Mouse (Mus musculus) layer of hippocampus, adult 2 months (tissue): Measurements from ENCODE around the gene Utf1. TPM values are rescaled to one million over a fixed set of nuclear protein-coding genes. Genes with fewer than 3 reads are reported as not detected.

Source experiments
- DNase-seq, 2 experiments: peaks; one replicate each; pipeline ENCODE4 v3.0.0; 2022; ENCODE audit warnings: low spot score in 2 of 2
- H3K27ac ChIP-seq: fragments of 200-600 bp; 2 replicates; pipeline ENCODE4 v1.8.1; 2022
- H3K4me3 ChIP-seq: fragments of 200-600 bp; 2 replicates; pipeline ENCODE4 v1.8.1; 2022; ENCODE audit warnings: mild to moderate bottlenecking
- CTCF ChIP-seq: fragments of 200-600 bp; conservative IDR thresholded peaks from 2 replicates; pipeline ENCODE4 v1.8.1; 2022; ENCODE audit warnings: antibody characterized with exemption, mild to moderate bottlenecking, moderate library complexity
- total RNA-seq, 2 experiments: library from RNA; stranded (reverse); gene quantifications; 2 replicates each; pipeline ENCODE4 v1.2.3; 2021

Gene Utf1
- total RNA-seq, 2 experiments from 2014 or later = not detected

DNA sequence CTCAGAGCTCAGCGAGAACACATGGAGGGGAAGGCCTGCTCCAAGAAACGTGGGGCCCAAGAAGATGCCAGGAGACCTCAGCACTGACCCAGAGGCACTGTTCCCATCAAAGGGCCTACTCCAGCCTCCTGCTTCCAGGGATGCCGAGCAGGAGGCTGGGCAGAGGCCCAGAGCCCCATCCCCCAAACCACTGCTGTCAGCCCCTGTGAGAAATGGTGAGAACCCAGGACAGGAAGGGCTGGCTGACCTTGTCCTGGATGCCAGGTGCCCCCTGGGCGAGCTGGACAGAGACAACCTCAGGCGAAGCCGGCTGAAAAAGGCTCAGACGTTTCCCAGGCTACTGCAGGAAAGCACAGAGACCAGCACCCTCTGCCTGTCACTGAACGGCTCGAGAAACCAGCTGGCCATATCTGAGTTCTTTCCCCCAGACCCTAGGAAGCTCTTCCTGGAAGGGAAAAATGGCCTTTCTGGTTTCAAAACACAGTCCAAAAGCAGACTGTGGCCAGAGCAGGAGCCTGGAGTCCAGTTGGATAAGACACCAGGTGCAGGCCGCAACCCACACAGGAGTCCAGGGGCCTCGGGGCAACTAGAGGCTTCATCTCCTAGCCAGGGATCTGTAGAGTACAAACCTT, 33.3 kb upstream of the Utf1 start:
- Histone ChIP-seq H3K27ac (peak overlapping the region; percentile 9; the same call in 1 of the 2 replicates), H3K4me3 (no peak overlapping the region)
- no peak for DNase-seq
- no peak for TF ChIP-seq CTCF

DNA sequence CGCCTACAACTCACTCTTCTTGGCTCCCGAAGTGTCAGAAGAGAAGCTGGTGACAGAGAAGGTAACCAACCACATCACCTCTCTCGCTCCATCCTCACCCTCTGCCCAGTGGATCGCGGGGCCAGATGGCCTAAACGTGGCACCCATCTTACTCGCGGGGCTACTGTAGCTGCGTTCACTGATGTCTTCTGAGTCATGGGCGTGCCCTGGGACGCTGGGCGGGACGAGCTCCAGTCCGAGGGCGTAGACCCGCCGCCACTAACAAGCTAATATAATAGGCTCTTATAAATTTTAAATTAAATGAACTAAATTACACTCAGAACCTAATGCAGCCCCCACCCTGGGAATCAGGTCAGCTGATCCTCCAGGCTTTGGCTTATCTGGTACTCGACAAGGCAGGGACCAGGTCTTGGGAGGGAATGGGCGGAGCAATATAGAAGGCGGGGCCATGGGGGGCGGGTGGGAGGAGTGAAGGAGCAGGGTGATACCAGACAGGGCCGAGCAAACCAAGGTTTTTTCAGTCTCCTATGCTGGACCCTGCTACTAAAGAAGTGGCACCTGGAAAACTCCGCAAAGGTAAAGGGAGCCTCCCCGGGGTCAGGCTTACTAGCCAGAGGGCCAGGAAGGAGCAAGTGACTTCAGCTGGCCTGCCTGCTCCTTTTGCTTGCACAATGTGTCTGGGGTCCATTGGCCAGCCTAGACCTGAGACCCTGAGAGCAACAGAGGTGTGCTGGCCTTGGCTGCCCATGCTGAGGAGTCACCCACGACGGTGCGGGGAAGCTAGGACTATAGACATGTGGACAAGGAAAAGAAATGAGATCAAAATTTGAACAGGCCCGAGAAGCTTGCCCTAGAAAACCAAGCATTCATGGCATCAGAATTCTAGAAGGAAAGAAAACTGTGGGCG, 29.2 kb upstream of the Utf1 start:
- DNase-seq = no peak
- H3K27ac ChIP-seq = no peak overlapping the region
- TF ChIP-seq CTCF = no peak
- no peak overlapping the region for H3K4me3 ChIP-seq

DNA sequence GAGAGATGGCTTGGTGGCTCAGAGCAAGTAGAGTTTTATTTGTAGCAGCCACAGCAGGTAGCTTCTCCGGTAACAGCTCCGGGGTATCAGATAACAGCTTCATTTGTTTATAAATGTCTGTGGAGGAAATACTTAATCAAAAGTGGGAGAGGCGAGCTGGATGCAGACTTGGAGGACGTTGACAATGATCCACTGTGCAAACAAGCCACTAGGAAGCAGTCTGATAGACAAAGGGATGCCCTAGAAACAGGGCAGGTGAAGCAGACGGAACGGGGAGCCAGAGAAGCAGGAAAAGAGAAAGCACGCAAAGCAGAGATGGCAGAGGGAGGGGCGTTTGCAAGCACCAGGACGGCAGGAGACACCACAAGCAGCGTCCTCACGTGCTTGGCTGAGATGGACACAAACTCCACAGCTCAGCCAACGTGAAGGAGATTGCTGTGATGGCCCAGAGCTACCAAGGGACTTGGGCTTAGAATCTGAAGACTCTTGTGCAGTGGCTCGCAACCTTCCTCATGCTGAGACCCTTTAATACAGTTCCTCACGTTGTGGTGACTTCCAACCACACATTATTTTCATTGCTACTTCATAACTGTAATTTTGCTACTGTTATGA, 27.8 kb upstream of the Utf1 start:
- no peak overlapping the region for H3K27ac ChIP-seq
- H3K4me3 ChIP-seq = no peak overlapping the region
- TF ChIP-seq CTCF = no peak
- no peak for DNase-seq

DNA sequence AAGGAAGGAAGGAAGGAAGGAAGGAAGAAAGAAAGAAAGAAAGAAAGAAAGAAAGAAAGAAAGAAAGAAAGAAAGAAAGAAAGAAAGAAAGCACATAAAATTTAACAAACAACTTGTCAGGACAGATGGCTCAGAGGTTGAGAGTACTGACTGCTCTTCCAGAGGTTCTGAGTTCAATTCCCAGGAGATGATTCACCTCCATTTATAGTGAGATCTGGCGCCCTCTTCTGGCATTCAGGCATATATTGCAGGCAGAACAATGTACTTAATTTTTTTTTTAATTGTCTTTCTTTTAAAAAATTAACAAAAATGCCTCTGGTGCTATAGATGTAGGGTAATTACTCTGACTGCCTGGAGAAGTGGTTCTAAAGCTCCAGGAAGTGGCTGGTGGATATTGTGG, 27.2 kb upstream of the Utf1 start:
- DNase-seq = no peak
- H3K4me3 ChIP-seq = no peak overlapping the region
- no peak overlapping the region for H3K27ac ChIP-seq
- peak; percentile 71 for TF ChIP-seq CTCF

DNA sequence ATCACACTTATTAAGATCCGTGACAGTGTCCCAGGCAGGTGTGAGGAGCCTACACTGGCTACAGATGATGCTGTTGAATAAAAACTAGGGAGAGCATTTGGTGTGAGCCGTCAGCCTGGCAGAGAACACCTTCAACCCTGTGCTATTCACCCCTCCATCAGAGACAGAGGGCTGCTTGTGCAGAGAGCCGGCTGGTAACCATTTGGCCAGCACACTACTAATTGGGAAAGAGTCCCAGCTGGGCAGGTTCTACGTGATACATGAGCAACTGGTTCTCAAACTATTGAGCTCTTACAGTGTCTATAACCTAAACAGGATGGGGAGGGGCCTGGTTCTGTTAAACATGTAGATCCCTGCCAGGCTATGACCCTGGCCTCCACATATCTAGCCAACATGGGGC, 25.3 kb upstream of the Utf1 start:
- Histone ChIP-seq H3K4me3 (no peak overlapping the region), H3K27ac (no peak overlapping the region)
- TF ChIP-seq CTCF = no peak
- DNase-seq = no peak

DNA sequence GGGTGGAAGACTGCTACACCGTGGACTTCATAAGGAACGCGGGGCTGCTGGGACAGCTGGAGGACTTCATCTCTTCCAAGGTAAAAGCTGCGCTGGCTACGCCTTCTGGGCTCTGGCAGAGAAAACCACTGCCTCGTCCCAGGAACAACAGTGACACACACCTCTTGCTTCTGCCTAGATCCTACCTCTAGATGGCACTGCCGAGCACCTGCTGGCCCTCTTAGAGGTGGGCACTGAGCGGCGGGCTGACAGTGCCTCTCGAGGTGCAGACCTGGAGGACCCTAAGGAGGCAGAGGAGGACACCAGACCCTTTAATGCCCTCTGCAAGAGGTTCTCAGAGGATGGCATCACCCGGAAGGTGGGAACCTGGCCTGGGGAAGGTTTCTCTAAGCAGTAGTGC, 12.9 kb upstream of the Utf1 start:
- no peak overlapping the region for H3K4me3 ChIP-seq
- TF ChIP-seq CTCF = peak; percentile 87
- peak in 1 of 2 experiments; percentile 48 for DNase-seq
- H3K27ac ChIP-seq = no peak overlapping the region

DNA sequence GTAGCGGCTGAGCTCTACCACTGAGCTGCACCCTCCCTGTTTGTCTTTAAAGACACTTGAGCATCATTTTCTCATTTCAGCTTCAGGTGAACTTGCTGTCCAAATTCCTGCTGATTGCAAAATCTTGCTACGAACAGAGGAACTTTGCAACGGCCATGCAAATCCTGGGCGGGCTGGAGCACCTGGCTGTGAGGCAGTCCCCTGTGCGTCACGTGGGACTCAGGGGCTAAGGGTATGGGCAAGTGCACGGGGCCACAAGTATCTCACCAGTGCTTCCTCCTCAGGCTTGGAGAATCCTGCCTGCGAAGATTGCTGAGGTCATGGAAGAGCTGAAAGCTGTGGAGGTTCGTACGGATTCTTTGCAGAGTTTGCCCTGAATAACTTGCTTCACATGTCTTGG, 6.9 kb upstream of the Utf1 start:
- H3K27ac ChIP-seq = no peak overlapping the region
- no peak overlapping the region for H3K4me3 ChIP-seq
- no peak for DNase-seq
- no peak for TF ChIP-seq CTCF

DNA sequence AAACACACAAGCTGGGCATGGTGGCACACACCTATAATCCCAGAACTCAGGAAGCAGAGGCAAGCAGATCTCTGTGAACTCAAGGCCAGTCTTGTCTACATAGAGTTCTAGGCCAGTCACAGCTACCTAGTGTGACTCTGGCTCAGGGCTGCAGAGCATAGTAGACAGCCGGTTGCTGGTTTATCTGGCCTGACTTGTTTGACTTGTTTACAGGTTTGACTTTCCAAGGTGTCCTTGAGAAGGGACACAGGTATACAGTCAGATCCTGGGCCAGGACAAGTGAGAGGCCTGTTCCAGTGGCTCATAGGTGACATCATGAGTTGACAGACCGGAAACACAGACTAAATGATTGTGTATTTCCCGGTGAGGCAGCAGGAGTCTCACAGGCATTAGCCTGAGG, 6.5 kb upstream of the Utf1 start:
- Histone ChIP-seq H3K4me3 (no peak overlapping the region), H3K27ac (no peak overlapping the region)
- TF ChIP-seq CTCF = no peak
- no peak for DNase-seq

DNA sequence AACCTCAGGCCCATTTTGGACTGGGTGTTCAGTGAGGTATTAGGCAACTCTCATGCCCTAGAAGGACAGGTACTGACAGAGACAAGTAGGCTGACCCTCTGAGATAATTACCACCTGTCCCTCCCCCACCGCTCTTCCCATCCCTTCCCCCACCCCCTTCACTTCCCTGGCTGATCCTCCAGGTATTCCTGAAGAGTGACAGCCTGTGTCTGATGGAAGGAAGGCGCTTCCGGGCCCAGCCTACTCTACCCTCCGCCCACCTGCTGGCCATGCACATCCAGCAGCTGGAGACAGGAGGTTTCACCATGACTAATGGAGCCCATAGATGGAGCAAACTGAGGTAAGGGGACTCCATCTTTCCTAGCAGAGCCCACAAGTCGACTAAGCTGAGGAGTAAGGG, 5.8 kb upstream of the Utf1 start:
- DNase-seq = no peak
- Histone ChIP-seq H3K4me3 (no peak overlapping the region), H3K27ac (no peak overlapping the region)
- no peak for TF ChIP-seq CTCF

DNA sequence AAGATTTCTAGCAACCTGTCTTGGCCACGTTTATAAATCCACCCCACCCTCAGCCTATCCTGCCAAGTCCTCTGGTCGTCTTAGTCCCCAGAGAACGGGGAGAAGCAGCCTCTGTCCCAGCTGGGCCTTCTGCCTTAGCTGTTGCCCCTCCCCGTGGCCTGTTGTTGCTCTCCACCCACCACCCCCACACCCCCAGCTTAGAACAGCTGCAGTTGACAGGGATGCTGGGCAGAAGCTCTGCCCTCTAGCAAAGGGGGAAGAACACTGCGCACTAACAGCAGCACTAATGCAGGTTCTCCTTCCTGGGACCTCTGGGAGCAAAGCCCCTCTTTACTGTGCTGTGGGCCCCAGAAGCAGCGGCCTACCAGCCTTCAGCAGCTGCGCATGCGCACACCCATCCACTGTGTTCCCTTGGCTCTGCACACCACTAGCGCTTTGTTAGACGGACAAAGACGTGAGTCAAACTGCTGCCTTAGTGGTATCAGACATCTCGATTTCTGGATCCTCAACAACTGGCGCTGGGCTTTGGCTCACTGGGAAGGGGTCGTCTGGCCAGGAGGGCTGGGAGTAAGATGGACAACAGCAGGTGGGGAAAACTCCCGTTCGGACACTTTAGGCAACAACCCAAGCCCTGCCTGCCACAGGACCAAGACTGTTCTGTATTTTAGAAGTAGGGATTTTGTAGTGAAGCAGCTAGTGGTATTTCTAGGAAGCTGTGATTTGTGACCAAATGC, 2.9 kb upstream of the Utf1 start:
- Histone ChIP-seq H3K27ac (no peak overlapping the region), H3K4me3 (no peak overlapping the region)
- no peak for TF ChIP-seq CTCF
- no peak for DNase-seq

DNA sequence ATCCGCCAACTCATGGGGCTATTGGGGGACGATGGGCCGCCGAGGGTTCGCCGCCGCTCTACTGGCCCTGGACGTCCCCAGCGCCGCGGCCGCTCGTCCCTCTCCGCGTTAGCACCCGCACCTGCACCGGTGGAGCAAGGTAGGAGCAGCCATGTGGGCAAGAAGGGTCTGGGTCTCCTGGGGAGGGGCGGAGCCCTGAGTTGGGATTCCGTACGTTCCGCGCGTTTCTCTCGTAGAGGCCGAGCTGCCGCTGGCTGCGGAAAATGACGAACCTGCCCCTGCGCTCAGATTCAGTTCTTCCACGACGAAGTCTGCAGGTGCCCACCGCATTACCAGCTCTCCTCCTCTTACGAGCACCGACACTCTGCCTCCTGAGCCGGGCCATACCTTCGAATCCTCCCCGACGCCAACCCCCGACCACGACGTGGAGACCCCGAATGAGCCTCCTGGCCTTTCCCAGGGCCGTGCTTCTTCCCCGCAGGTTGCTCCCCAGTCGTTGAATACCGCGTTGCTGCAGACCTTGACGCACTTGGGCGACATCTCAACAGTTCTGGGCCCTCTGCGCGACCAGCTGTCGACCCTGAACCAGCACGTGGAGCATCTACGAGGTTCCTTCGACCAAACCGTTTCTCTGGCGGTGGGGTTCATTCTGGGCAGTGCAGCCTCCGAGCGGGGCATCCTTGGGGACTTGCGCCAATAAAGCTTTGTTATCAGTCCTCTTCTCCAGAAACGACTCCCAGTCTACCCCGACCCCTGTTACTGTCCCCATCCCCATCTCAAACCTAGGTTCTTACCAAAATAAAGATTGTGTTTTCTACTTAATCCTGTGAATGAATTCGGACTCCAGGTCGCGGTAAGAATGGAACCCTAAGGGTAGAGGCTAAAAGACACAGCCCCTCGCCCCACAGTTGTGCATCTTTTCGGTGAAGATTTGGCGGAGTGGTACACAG, 977 bp downstream of the Utf1 start:
- DNase-seq = no peak
- Histone ChIP-seq H3K27ac (no peak overlapping the region), H3K4me3 (peak overlapping the region; percentile 18; the same call in 1 of the 2 replicates)
- no peak for TF ChIP-seq CTCF

DNA sequence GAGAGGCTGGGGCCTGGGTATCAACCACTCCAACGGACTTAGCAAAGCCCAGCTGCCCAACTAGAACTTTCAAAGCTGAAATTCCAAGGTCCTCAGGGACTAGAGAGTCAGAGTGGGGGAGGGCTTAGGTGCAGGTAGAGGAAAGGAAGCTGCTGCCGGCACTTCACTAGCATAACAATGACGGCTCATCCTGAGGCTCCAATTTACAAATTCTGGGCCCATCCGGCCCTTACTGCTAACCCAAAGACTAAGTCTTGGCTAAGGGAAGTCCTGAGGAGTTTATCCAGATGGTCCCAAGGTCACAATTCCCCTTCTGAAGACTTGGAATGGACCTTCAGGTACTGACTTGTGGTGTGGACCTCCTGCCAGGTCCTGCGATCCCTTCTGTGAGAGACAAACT, 1.9 kb downstream of the Utf1 start:
- TF ChIP-seq CTCF = no peak
- H3K27ac ChIP-seq = no peak overlapping the region
- DNase-seq = no peak
- H3K4me3 ChIP-seq = no peak overlapping the region
